Mouse (Mus musculus) adrenal gland, postnatal 4 days (tissue): ENCODE data around the gene Arhgef3. TPM values are rescaled to one million over a fixed set of nuclear protein-coding genes. Genes with fewer than 3 reads are reported as not detected.

Experiments
- DNase-seq, 2 experiments: peaks; one replicate each; pipeline ENCODE4 v3.0.0; 2021 to 2022; ENCODE audit warnings: low spot score in 2 of 2, mixed read lengths in 2 of 2
- total RNA-seq, 2 experiments: library from RNA; stranded (reverse); gene quantifications; 2 replicates each; pipeline ENCODE4 v1.2.3; 2021

Gene Arhgef3
- total RNA-seq, 2 experiments from 2014 or later = 55.8 to 56.3 TPM

DNA sequence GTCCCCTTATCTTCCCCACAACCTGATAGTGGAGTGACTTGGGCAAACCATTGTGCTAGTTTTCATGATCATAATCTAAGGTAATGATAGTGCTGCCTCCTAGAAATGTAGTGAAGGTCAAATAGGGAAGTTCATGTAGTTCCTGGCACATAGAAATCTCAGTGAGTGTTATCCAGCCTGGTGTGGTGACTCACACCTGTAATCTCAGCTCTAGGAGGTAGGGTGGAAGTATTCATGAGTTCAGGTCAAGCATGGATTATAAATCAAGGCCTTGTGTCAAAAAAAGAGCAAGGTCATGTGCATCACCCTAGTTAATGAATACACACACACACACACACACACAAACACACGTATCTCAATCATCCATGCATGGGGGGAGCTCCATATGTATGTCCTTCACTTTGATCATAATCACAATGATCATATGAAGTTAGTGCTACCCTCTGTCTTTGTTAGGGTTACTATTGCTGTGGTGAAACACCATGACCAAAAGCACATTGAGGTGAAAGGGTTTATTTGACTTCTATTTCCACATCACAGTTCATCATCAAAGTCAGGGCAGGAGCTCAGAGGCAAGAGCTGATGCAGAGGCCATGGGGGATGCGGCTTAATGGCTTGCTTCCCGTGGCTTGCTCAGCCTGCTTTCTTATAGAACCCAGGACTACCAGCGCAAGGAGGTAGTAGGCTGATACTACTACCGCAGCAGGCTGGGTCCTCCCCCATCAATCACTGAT lies 226.2 kb downstream of the Arhgef3 start:
- DNase-seq = no peak

DNA sequence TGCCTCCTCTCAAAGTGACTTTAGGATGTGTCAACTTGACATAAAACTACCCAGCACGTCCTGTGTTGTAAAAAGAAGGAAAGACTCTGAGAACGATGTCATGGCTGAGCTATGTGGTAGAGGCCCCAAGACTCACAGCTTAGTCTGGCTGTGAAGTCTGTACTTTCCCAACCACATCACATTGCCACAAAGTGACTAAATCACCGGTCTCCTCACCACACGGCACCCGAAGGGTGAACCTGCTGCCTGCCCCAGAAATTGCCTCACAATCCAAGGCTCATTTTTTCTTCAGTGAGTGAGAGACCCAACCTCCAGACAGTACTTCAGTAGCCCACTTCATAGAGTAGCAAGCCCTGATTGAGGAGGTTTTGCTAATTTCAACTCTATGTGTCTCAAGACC lies 226.8 kb downstream of the Arhgef3 start:
- DNase-seq = no peak

DNA sequence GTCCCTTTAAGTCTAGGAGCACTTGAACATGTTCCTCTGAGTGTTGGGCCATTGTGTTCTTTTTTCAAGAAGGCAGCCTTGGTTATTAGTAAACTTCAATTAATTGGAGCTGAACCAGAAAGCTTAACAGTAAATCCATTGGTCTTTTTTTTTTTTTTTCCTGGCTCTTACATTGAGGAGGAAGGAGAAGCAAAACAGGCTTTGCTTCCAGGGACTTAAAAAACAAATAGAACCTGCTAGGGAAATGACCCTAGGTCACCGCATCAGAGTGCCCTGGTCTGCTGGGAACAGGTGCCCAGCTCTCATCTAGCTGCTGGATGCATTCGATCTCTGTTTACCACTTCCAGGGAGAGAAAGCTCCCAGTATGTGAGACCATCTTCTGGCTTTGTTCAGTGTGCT lies 227.8 kb downstream of the Arhgef3 start:
- DNase-seq = no peak

DNA sequence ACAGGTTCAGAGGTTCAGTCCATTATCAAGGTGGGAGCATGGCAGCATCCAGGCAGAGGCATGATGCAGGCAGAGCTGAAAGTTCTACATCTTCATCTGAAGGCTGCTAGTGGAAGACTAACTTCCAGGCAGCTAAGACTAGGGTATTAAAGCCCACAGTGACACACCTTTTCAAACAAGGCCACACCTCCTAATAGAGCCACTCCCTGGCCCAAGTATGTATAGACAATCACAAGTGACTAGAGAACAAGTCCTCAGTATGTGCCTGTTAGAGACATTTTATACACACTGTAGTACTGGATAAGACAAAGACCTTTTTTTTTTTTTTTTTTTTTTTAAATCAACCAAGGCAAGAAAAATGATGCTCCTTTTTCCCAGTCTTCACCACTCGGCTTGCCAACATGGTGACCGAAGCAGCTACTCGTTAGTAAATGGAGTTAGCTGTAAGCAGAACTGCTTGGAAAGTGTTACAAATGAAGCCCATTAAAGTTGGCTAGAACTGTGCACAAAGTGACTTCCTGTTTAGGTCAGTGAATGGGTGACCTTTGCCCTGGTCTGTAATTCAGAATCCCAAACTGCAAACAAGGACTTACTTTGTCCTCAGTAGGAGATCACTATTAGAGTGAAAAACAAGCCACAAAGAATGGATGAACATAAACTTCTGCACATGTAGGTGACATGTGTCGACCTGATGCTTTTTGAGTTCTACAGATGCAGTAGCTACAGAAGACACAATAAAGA lies 229.7 kb downstream of the Arhgef3 start:
- no peak for DNase-seq

DNA sequence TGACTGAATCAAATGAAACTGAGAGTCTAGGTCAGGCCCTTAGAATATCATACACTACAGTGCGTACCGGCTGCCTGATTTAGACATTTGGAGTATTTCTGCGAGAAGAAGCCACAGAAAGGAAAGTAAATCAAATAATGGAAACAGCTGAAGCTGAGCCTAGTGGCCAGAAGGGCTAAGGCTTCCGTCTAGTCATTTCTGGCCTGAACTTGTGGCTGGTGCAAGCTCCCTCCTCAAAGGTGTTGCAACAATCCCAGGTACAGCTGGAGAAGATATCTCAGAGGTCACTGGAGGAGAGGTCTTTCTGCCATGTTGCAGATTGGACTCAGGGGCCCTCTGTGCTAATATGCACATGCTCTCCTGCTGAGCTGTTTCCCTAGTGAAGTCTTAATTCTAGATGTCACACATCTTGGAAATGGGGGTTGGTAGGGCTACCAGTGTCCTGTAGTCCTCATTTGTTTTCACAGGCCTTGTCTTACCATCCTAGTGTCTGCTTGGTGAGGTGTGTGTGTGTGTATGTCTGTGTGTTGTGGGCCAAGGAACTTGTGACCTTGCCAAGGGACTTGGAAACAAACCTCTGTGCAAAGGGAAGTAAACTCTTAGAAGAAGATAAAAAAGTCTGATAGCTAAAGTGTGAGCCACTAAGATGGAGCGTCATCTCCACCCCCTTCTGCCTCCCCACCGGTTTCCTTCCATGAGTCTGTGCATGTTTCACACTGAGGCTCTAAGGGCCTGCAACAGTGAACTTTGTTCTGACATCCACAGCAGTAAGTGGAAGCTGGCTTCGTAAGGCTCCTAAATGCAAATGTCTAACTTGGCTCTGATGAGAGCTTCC lies 230.6 kb downstream of the Arhgef3 start:
- no peak for DNase-seq

DNA sequence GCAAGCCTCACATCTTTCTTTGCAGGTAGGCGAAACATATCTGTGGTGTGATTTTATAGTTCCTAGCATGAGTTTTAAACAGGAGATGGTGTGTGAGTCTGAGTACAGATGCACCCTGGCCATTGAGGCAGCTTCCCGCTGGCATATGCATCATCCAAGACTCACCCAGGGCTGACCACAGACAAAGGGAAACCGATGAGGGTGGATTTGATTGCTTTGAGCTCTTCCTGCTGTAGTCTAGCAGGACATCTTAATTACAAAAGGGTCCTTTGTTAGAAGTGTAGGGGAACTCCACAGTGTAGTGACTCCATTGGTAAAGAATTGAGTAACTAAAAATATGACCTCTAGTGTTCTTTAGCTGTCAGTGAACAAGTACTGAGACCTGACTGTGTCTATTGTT lies 232.5 kb downstream of the Arhgef3 start:
- DNase-seq = no peak

DNA sequence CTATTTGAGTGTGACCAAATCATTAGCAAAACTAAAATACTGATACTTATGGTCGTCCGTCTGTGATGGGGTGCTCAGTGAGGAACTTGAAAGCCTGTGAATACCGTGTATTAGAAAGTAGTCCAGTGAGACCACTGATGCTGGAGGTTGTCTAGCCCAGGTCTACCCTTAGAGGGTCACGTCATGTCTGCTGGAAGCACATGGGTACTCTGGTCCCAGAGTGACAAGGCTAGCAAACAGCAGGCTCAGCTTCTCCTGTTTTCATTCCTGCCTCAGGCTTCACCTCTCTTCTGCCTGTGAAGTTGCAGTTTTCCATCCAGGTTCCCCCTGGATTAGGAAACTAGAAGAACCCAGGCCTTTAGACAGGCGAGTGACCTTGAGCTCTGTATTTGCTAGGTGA lies 233.0 kb downstream of the Arhgef3 start:
- no peak for DNase-seq

DNA sequence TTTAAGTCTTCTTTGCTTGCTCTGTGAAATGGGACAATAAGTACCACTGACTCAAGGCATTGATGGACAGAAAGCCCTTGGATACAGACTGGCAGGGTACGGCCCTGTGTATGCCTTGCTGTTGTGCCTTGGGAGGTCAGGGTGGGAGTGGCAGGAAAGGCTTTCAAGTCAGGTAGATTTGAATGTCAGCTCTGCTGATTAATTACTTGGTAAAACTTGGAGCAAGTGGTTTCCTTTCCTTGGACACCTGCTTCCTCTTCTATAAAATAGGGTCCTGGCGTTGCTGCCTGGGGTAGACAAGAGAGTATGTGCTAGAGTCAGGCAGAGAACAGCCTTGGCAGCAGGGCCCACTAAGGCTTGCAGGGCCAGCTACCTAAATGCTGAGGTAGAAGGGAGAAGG lies 233.4 kb downstream of the Arhgef3 start:
- DNase-seq = no peak

DNA sequence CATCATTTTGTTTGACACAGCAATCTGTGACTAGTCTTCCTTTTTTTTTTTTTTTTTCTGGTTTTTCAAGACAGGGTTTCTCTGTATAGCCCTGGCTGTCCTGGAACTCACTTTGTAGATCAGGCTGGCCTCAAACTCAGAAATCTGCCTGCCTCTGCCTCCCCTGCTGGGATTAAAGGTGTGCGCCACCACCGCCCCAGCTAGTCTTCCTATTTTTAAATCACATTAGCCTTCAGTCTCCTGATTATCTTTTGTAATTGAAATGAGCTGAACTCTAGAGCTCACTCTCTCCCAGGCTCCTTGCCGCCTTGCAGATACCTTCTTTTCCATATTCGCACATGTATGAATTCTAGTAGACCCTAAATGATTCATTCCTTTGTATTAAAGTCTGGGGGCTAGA lies 234.0 kb downstream of the Arhgef3 start:
- no peak for DNase-seq

DNA sequence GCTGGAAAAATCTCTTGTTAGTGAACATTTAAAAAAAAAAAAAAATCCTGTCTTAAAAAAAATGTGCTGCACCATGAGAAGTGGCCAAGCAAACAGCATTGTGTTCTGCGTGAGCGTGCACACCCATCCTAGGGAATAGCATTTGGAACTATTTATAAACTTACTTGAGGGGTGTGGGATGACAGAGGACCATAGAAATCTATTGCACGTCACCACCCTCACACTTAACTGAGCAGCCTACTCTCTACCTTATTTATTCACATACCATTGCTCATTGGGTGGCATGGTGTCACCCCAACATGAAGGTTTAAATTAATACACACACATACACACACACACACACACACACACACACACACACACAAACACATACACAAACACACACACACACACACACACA lies 234.4 kb downstream of the Arhgef3 start:
- no peak for DNase-seq

DNA sequence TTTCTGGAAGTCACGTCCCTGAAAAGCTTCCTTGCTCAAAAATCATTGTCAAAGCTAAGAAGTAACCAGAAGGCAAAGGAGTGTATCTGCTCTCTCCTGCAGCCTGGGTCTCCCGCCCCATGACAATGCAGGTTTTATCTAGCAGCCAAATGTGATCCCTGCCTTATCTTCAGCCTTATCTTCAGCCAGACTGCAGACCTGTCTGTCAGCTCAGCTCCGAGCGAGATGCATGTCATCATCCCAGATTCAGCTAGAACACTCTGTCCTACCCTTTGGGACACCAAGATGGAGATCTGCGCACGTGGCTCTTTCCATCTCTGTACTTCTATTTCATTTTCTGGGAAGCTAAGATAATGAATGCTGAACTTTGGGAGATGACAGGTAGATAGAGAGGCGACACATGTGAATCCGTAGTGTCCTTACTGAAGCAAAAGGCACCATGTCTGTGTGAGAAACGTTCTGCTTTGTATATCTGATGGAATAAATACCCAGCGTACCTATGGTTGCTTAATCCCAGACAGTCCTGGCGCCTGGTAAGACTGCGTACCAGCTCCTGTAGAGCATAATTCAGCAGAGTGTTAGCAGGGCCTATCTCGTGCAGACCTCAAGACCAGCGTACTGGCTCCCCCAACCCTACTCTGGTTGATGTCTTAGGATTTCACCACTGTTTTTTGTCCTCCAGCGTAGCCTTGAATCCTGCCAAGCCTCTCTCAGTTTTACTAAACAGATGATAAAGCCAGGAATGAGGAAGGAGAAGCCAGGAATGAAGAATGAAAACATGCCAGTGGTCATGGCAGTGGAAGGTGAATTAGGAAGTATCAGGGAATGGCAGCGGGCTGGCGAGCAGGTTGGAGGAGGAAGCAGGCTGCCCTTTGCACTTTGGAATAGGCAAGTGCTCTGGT lies 235.4 kb downstream of the Arhgef3 start:
- DNase-seq = no peak

DNA sequence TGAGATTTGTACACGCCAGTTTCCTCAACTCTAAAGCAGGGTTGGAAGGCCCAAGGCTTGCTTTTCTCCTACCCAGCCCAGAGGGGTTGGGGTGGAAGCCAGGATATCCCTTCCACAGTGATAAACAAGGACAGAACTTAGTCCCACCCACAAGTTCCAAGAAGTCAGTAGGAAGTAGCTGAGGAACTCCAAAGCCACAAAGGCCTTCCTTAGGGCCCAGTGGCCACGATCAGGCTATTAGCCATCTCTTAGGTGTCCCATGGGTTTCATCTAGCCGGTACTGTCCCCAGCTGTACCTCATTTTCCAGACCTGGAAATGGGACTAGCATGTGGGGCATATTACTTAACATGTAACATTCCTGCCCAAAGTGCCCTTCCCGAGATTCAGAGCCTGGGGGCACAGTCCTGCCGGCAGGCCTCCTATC lies 236.4 kb downstream of the Arhgef3 start:
- no peak for DNase-seq

DNA sequence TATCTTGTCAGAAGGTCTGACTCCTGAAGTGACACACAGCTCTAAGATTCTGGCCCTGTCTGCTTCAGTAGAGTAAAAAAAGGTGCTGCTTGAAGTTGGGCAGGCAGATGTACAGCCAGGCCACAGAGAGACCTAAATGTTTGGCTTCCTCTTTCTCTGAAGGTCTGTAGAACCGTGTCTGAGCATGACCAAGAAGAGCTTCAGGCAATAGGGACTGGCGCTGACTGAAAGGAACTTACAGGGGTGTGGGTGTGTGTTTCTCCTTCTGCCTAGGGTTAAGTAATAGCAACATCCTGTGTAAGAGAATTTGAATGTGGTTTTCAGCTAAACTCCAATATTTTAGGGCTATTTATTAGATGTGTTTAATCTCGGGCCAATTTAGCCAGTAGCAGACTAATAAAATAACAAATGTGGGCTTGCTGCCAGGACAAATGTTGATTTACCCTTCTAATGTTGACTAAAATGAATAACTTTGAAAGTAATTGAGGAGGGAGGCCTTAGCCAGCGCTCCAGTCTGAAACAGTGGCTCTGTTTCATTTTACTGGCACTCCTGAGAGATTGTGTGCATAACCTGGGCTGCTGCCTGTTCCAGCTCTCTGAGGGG lies 236.9 kb downstream of the Arhgef3 start:
- DNase-seq = no peak

DNA sequence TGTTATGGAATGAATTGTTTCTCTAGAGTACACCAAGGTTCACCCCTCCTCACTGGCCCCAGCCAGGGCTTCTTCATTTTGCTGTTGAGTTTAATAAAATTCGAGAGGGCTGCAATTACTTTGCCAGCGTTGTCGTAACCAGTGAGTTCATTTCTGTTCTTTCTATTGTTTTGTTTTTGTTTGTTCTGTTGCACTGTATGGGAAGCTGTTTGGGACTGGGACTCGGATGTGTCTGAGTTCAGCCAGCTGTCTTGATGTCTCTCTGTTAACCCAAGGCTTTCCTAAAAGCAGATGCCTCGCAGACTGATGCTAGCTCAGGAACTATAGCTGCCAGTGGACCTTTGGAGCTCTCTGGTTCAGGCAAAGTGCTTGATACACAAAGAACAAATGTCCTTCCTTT lies 237.8 kb downstream of the Arhgef3 start:
- no peak for DNase-seq

DNA sequence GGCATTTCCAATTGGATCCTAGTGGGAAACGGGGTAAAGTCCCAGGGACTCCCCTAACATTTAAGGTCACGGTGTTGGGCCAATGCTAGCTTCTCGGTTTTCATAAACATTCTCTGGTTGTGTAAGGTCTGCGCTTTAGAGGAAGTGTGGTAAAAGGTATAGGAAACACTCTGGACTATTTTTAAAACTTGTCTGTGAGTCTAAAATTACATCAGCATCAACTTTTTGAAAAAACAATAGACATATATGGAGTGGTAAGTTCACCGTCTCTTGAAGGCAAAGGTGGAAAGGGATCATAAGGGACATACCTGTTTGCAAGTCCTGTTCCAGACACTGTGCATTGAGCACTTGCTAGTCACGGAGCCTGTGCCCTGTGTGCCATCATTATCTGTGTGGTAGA lies 240.5 kb downstream of the Arhgef3 start:
- no peak for DNase-seq

DNA sequence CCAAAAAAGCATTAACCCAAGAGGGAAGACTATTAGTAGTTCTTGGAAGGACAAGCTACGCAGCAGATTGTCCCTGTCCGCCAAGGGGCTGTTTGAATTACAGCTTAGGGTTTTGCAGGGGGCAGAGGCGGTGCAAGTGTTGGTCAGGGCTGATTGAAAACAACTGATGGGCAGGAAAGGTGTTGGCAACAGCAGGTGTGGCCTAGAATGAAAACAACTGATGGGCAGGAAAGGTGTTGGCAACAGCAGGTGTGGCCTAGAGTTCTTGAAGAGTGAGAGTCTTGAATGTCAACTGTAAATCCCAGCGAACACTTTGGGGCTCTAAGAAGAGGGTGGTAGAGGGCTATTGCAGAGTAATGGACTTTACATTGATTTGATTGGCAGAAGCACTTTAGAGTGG lies 241.2 kb downstream of the Arhgef3 start:
- no peak for DNase-seq

DNA sequence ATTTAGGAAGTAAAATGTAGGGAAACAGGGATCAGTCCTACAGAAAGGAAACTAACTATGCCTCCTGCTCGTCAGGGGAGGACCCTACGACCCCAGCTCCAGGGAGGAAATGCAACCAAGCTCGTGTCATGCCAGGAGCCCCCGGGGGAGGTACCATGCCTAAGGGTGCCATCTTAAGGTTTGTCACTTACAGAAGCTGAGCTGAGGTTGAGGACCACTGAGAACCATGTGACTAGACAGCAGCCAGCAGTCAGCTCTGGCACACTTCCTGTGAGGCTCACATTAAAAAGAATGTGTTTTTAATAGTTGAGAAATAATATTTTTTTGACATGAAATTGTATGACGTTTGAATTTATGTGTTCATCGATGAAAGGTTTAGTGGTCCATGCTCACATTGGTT lies 242.4 kb downstream of the Arhgef3 start:
- no peak for DNase-seq

DNA sequence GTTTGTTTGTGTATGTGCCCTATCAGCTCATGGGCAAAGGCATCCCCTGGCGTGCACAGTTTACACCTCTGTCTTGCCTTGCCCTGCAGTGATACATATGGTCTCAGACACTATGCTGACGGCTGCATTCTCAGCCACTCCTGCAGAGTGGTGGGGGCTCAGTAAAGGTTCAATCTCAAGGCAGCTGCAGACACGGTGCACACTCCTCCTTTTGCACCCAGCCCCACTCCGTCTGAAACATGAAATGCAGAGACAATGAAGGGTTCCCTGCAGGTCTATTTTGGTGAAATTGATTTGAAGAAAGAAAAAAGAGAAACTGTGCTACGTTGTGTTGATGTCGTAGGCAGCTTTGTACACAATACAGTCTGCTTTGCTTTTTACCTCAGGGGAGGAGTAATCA lies 243.5 kb downstream of the Arhgef3 start:
- DNase-seq = no peak

DNA sequence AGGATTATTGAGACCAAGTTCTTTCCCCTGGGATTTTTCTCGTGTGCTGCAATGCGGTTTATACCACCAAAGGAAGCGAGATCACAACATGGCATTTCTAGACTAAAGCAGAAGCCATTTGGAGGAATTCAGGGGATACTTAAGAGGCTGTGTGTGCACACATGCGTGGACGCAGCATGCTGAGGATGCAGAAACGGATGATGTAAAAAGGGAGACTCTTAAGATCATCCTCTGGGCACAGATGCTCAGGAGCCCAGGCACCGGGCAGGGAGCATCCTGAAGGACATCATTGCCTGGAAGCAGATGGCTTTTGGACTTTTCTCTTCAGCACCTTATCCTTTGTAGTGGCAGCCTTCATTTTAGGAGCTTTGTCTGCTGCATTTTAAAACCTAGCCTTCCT lies 246.2 kb downstream of the Arhgef3 start:
- no peak for DNase-seq

DNA sequence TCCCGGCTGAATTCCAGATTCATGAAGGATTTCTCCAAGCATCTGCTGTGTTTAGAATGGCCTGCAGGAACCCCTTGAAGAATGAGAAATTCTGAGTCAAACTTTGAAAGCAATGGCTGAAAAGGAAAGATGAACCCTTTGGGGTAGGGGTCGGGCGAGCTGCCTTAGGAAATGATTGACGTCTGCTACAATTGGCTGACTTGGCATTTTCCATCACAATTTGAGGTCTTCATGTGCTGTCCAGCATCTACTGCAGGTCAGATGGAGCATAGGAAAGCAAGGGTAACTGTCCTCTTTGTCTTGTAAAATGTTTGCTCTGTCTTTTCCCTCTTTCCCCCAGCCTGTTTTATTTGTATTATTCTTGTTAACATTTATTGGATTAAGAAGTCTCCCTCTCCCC lies 246.8 kb downstream of the Arhgef3 start:
- no peak for DNase-seq
